Mouse (Mus musculus) layer of hippocampus, adult 8-10 months (tissue): ENCODE data around the gene Tmem26. TPM values are rescaled to one million over a fixed set of nuclear protein-coding genes. Genes with fewer than 3 reads are reported as not detected.
"Not testable (repeated sequence)": the region's sequence is repeated elsewhere in the genome, so short reads cannot be mapped to it uniquely, and the experiment has no call there.

Source experiments
- DNase-seq, 2 experiments: peaks; one replicate each; pipeline ENCODE4 v3.0.0; 2022; ENCODE audit warnings: low spot score in 2 of 2
- total RNA-seq, 4 experiments: library from RNA; stranded (reverse); gene quantifications; 2 replicates each; pipeline ENCODE4 v1.2.4; 2022

The Tmem26 gene
- total RNA-seq: under 1 TPM; 0.09 to 0.28 (median 0.15) TPM

GRCm38 (mm10) chr10:68723568-68724360 lies at the start of gene Tmem26:
TSS of gene Tmem26 (plus strand) at chr10:68723646.
- no peak for DNase-seq

GRCm38 (mm10) chr10:68678678-68679077 lies 44.8 kb upstream of the Tmem26 start:
- DNase-seq: no peak

GRCm38 (mm10) chr10:68681233-68681632 lies 42.2 kb upstream of the Tmem26 start:
- DNase-seq: no peak

GRCm38 (mm10) chr10:68685510-68685909 lies 37.9 kb upstream of the Tmem26 start:
- no peak for DNase-seq

- no peak for DNase-seq
Observed at GRCm38 (mm10) chr10:68691116-68691515, 32.3 kb upstream of the Tmem26 start.

- no peak for DNase-seq
Observed at GRCm38 (mm10) chr10:68692401-68692800, 31.0 kb upstream of the Tmem26 start.

GRCm38 (mm10) chr10:68695760-68696336 lies 27.6 kb upstream of the Tmem26 start:
- no peak for DNase-seq

- DNase-seq: no peak
Observed at GRCm38 (mm10) chr10:68704268-68704667, 19.2 kb upstream of the Tmem26 start.

GRCm38 (mm10) chr10:68705471-68706036 lies 17.9 kb upstream of the Tmem26 start:
- DNase-seq: no peak

- no peak for DNase-seq
Observed at GRCm38 (mm10) chr10:68707014-68707852, 16.2 kb upstream of the Tmem26 start.

GRCm38 (mm10) chr10:68712926-68713325 lies 10.5 kb upstream of the Tmem26 start:
- DNase-seq: no peak

- no peak for DNase-seq
Observed at GRCm38 (mm10) chr10:68714302-68714701, 9.1 kb upstream of the Tmem26 start.

GRCm38 (mm10) chr10:68715396-68715795 lies 8.1 kb upstream of the Tmem26 start:
- no peak for DNase-seq

GRCm38 (mm10) chr10:68718375-68718774 lies 5.1 kb upstream of the Tmem26 start:
- no peak for DNase-seq

GRCm38 (mm10) chr10:68720887-68721400 lies 2.5 kb upstream of the Tmem26 start:
- DNase-seq: no peak

- no peak for DNase-seq
Observed at GRCm38 (mm10) chr10:68723015-68723414, 431 bp upstream of the Tmem26 start.

GRCm38 (mm10) chr10:68724361-68724720 lies 895 bp downstream of the Tmem26 start:
- DNase-seq: no peak

- no peak for DNase-seq
Observed at GRCm38 (mm10) chr10:68727464-68727863, 4.0 kb downstream of the Tmem26 start.

- no peak for DNase-seq
Observed at GRCm38 (mm10) chr10:68735621-68736020, 12.2 kb downstream of the Tmem26 start.

- DNase-seq: no peak
Observed at GRCm38 (mm10) chr10:68737391-68737790, 13.9 kb downstream of the Tmem26 start.

GRCm38 (mm10) chr10:68738981-68739380 lies 15.5 kb downstream of the Tmem26 start:
- DNase-seq: not testable (repeated sequence)

- DNase-seq: no peak
Observed at GRCm38 (mm10) chr10:68740251-68740650, 16.8 kb downstream of the Tmem26 start.
